Mouse (Mus musculus) heart, embryonic 12.5 days (tissue): ENCODE data around the gene Alox12b. TPM values are rescaled to one million over a fixed set of nuclear protein-coding genes. Genes with fewer than 3 reads are reported as not detected.
A peak's percentile ranks its signal among the peaks of the same experiment; 100 is the strongest.

Experiments used
- ATAC-seq: fragments of 200-750 bp; cut with Nextera tagmentation; 2 replicates; pipeline ENCODE4 v1.8.0; 2017; ENCODE audit warnings: moderate TSS enrichment, moderate library complexity; ENCODE audit not compliant: insufficient number of reproducible peaks, low FRiP score
- H3K27ac ChIP-seq: fragments of 300-500 bp; sonication (generic); 2 replicates; pipeline ENCODE4 v1.5.1; 2016; ENCODE audit warnings: mild to moderate bottlenecking, moderate library complexity; ENCODE audit not compliant: poor library complexity, severe bottlenecking
- H3K27me3 ChIP-seq: fragments of 300-500 bp; sonication (generic); replicated peaks from 2 replicates; pipeline ENCODE4 v1.6.1; 2016; ENCODE audit warnings: mild to moderate bottlenecking, moderate library complexity
- H3K36me3 ChIP-seq: fragments of 300-500 bp; sonication (generic); 2 replicates; pipeline ENCODE4 v1.6.1; 2016; ENCODE audit warnings: mild to moderate bottlenecking, moderate library complexity
- H3K4me1 ChIP-seq: fragments of 300-500 bp; sonication (generic); replicated peaks from 2 replicates; pipeline ENCODE4 v1.6.1; 2016; ENCODE audit warnings: mild to moderate bottlenecking
- H3K4me2 ChIP-seq: fragments of 300-500 bp; sonication (generic); 2 replicates; pipeline ENCODE4 v1.6.1; 2016; ENCODE audit warnings: mild to moderate bottlenecking, moderate library complexity
- H3K4me3 ChIP-seq: fragments of 300-500 bp; sonication (generic); 2 replicates; pipeline ENCODE4 v1.5.1; 2016; ENCODE audit warnings: mild to moderate bottlenecking
- H3K9ac ChIP-seq: fragments of 300-500 bp; sonication (generic); 2 replicates; pipeline ENCODE4 v1.6.1; 2016; ENCODE audit warnings: mild to moderate bottlenecking, moderate library complexity
- H3K9me3 ChIP-seq: fragments of 300-500 bp; sonication (generic); replicated peaks from 2 replicates; pipeline ENCODE4 v1.6.1; 2016; ENCODE audit warnings: mild to moderate bottlenecking, moderate library complexity
- WGBS: fragments of 180-500 bp; shearing (Covaris S2); methylation state at CpG from one replicate; pipeline ENCODE4 v1.1.7; 2016; 5-methylcytosine and 5-hydroxymethylcytosine counted together
- polyA plus RNA-seq: library from polyadenylated mRNA; unstranded; fragments of >200 nt; fragmentation: Nextera tagmentation; extraction: Ambion mirVana; gene quantifications from 2 replicates; pipeline ENCODE4 v1.2.1, GENCODE M21; 2016

The Alox12b gene
- polyA plus RNA-seq, 1 experiment from 2014 or later, result not detected

DNA sequence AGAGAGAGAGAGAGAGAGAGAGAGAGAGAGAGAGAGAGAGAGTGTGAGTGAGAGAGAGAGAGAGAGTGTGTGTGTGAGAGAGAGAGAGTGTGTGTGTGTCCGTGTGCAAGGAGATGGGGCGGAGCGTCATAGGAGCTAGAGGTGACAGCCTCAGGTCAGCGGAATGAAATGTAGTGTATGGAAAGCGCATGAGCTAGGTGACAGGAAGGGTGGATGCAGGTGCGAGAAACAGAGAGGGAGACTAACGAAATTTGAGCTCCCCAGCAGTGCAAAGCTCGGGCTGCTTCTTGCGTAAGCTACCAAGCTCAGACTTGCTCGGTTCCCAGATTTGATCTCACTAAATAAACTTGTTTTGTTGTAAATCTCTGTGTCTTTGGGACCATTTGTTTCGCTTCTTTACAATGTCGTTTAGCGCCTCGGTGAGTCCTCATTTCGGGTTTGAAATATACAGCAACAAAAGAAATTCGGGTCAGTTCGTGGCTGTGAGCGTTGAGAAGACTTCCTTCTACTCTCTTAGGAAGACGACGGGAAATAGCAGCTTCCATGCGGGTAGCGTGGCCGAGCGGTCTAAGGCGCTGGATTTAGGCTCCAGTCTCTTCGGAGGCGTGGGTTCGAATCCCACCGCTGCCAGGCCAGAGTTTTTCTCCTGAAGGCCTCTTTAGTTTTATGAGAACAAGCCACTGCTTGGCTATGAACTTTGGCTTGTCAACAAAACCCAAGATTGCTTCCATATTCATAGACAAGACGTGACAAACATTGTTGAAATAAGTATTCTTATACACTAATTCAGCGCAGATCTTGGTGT lies 32.9 kb upstream of the Alox12b start:
- Histone ChIP-seq H3K4me3 (peak overlapping the region; percentile 67), H3K4me1 (peaks cover 47% of the 10 kb centered on the region), H3K9me3 (no peaks in the 10 kb centered on the region), H3K36me3 (no peaks in the 10 kb centered on the region), H3K4me2 (peak overlapping the region; percentile 90), H3K27me3 (peaks cover 6% of the 10 kb centered on the region; the same call in 1 of the 2 replicates), H3K9ac (peak overlapping the region; percentile 63), H3K27ac (peak overlapping the region; percentile 88)
- ATAC-seq, result peak; percentile 59
- WGBS, result under 1% methylated on average over 31 of the region's 31 CpGs

- H3K27me3 ChIP-seq, result peaks cover 10% of the 10 kb centered on the region; the same call in 1 of the 2 replicates
- H3K4me2 ChIP-seq, result no peak overlapping the region
- WGBS, result 0% methylated on average over 3 of the region's 3 CpGs
- H3K36me3 ChIP-seq, result no peaks in the 10 kb centered on the region
- 0 out of 2 replicates have a peak, but pooled peaks have one; percentile 26 for ATAC-seq
- H3K9ac ChIP-seq, result no peak overlapping the region
- peaks cover 41% of the 10 kb centered on the region for H3K4me1 ChIP-seq
- H3K4me3 ChIP-seq, result peak overlapping the region; percentile 67; the same call in 1 of the 2 replicates
- no peak overlapping the region for H3K27ac ChIP-seq
- no peaks in the 10 kb centered on the region for H3K9me3 ChIP-seq
These were observed 32.3 kb upstream of the Alox12b start for GRCm38 (mm10) chr11:69124498-69124847.

DNA sequence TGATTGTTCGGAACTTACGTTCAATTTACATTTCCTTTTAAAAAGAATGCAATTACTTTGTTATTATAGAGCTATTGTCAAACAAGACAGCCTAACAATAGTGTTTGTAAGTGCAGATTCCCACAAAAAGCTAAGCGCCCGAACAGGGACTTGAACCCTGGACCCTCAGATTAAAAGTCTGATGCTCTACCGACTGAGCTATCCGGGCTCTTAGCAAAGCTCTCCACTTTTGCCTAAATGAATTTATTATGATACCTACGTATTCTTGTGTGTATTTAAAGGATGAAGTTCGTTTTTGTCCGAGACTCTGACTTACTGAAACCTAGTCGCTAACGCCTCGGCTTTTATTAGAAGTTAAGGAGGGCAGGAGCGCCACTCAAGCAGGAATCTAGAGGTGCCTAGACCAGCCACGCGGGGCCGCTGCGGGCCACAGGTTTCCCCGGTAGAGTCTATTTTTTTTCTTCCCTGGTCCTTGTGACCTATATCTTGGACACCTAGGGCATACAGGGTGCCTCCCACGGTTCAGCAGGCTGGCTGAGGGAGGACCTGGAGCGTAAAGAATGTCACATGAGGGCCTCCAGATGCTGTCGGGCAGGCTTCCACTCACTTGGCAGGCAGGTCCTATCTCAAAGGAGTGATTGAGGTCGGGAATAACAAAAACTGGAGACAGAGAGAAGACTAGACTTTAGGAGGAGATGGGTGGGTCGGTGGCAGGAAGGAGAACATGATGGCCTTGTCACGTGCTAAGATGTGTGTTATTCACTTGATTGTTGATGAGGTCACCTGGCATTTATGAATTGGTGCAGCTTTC lies 31.5 kb upstream of the Alox12b start:
- H3K4me2 ChIP-seq, result peak overlapping the region; percentile 92

DNA sequence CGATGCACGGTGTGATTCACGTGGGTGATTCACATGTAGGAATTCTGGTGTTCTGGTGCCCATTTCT lies 31.1 kb upstream of the Alox12b start, which contains the start of gene Aloxe3:
TSS of gene Aloxe3 (plus strand) at position 45 of the 67 bp plus-strand sequence.
- peaks cover 13% of the 10 kb centered on the region; the same call in 1 of the 2 replicates for H3K27me3 ChIP-seq
- peaks cover 29% of the 10 kb centered on the region for H3K4me1 ChIP-seq
- 7% methylated on average over 3 of the region's 3 CpGs for WGBS
- no peaks in the 10 kb centered on the region for H3K9me3 ChIP-seq
- H3K36me3 ChIP-seq, result no peaks in the 10 kb centered on the region
- peak within 1 kb of the TSS; percentile 63 for H3K4me3 ChIP-seq
- H3K27ac ChIP-seq, result peak within 1 kb of the TSS; percentile 71; the same call in 1 of the 2 replicates
- peak within 1 kb of the TSS; percentile 92 for H3K4me2 ChIP-seq
- ATAC-seq, result no peak
- H3K9ac ChIP-seq, result peak within 1 kb of the TSS; percentile 71

More for the DNA sequence above, 31.5 kb upstream of the Alox12b start:
- H3K27ac ChIP-seq, result peak overlapping the region; percentile 71; the same call in 1 of the 2 replicates
- H3K4me1 ChIP-seq, result peaks cover 34% of the 10 kb centered on the region
- under 1% methylated on average over 24 of the region's 24 CpGs for WGBS
- H3K4me3 ChIP-seq, result peak overlapping the region; percentile 63
- peaks cover 13% of the 10 kb centered on the region; the same call in 1 of the 2 replicates for H3K27me3 ChIP-seq
- H3K36me3 ChIP-seq, result no peaks in the 10 kb centered on the region
- peak; percentile 43; the same call in 1 of the 2 replicates for ATAC-seq
- H3K9ac ChIP-seq, result peak overlapping the region; percentile 71
- H3K9me3 ChIP-seq, result no peaks in the 10 kb centered on the region

DNA sequence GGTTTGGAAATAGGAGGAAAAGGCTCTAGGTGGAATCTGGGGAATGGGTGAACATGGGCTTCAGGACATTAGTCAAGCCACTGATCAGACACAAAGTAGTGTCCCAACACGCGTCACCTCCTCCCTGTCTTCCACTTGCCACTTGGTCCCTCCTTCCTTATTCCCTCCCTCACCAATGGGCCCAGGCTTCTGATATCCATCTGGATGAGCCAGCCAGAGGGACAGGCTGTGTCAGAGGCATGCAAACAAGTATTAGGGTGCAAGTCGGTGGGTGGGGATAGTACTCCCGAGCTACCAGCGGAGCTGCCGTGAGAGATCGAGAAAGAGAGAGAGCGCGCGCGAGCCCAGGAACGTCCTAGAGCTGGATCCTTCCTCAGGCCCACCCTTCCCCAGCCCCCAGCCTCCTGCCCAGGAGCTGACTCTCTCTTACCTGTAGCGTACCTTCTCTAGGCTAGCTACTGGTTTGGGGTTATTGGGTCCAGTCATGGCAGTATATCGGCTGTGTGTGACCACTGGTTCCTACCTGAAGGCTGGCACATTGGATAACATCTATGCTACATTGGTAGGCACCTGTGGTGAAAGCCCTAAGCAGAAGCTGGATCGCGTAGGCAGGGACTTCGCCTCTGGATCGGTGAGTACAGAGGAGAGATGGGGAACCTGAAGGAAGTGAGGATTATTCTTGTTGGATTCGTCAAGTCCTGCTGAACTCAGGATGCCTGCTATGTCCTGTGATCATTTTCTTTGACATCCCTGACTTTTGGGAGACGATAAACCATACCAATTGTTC lies 30.7 kb upstream of the Alox12b start:
- 16% methylated on average over 20 of the region's 20 CpGs for WGBS
- Histone ChIP-seq H3K4me2 (peak overlapping the region; percentile 92), H3K36me3 (no peaks in the 10 kb centered on the region), H3K27ac (no peak overlapping the region), H3K4me1 (peaks cover 25% of the 10 kb centered on the region), H3K27me3 (peaks cover 13% of the 10 kb centered on the region; the same call in 1 of the 2 replicates), H3K9me3 (no peaks in the 10 kb centered on the region), H3K4me3 (peak overlapping the region; percentile 63), H3K9ac (peak overlapping the region; percentile 71)
- no peak for ATAC-seq

DNA sequence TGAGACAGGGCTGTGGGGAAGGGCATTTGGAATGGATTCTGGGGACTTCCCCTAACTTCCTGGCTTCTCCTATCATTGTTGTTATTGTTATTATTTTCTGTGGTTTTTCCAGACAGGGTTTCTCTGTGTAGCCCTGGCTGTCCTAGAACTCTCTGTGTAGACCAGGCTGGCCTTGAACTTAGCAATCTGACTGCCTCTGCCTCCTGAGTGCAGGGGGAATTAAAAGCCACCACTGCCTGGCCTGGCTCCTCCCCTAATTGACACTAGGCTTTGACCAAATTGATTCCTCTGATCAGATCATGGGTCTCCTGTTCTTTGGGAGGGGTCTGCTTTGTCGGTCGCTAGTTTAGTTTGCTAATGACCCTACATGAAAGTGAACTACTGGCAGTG lies 30.1 kb upstream of the Alox12b start:
- no peak overlapping the region for H3K27ac ChIP-seq
- ATAC-seq, result no peak
- H3K36me3 ChIP-seq, result no peaks in the 10 kb centered on the region
- WGBS, result 52% methylated on average over 2 of the region's 2 CpGs
- H3K9me3 ChIP-seq, result no peaks in the 10 kb centered on the region
- 0 out of 2 replicates have a peak overlapping the region, but pooled peaks have one; percentile 71 for H3K9ac ChIP-seq
- peaks cover 13% of the 10 kb centered on the region; the same call in 1 of the 2 replicates for H3K27me3 ChIP-seq
- H3K4me2 ChIP-seq, result peak overlapping the region; percentile 92
- peaks cover 22% of the 10 kb centered on the region for H3K4me1 ChIP-seq
- peak overlapping the region; percentile 63; the same call in 1 of the 2 replicates for H3K4me3 ChIP-seq

- peaks cover 22% of the 10 kb centered on the region for H3K4me1 ChIP-seq
- H3K27me3 ChIP-seq, result peaks cover 29% of the 10 kb centered on the region
- no peak for ATAC-seq
- no peaks in the 10 kb centered on the region for H3K36me3 ChIP-seq
- H3K9ac ChIP-seq, result no peak overlapping the region
- no peaks in the 10 kb centered on the region for H3K9me3 ChIP-seq
- H3K27ac ChIP-seq, result no peak overlapping the region
- no peak overlapping the region for H3K4me2 ChIP-seq
- no peak overlapping the region for H3K4me3 ChIP-seq
- WGBS, result 51% methylated on average over 8 of the region's 8 CpGs
These were observed 28.2 kb upstream of the Alox12b start for GRCm38 (mm10) chr11:69128426-69129122.

- Histone ChIP-seq H3K27me3 (peaks cover 33% of the 10 kb centered on the region), H3K4me2 (peak overlapping the region; percentile 85), H3K4me1 (peaks cover 12% of the 10 kb centered on the region), H3K36me3 (no peaks in the 10 kb centered on the region), H3K4me3 (peak overlapping the region; percentile 49), H3K27ac (no peak overlapping the region), H3K9me3 (no peaks in the 10 kb centered on the region), H3K9ac (no peak overlapping the region)
- no peak for ATAC-seq
- 22% methylated on average over 5 of the region's 5 CpGs for WGBS
These were observed 23.2 kb upstream of the Alox12b start for GRCm38 (mm10) chr11:69133566-69133922.

DNA sequence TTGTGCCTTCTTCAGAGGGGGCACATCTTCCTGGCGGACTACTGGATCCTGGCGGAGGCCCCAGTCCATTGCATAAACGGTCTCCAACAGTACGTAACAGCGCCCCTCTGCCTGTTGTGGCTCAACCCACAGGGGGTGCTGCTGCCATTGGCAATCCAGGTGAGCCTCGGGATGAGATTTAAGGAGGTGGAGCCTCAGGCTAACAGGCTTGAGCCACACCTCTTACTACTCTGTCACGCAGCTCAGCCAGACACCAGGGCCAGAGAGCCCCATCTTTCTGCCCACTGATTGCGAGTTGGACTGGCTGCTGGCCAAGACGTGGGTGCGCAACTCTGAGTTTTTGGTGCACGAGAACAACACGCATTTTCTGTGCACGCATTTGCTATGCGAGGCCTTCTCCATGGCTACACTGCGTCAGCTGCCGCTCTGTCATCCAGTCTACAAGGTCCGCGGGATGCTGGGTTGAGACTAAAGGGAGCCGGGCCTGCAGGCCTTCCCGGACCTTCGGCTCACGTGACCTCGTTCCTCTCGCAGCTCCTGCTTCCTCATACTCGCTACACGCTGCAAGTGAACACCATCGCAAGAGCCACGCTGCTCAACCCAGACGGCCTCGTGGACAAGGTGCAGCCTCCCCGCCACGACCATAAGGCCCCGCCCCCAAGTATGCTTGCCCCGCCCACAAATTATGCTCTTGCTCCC lies 22.7 kb upstream of the Alox12b start:
- Histone ChIP-seq H3K9me3 (no peaks in the 10 kb centered on the region), H3K36me3 (no peaks in the 10 kb centered on the region), H3K4me2 (peak overlapping the region; percentile 85), H3K9ac (peak overlapping the region; percentile 63), H3K4me3 (peak overlapping the region; percentile 49), H3K27me3 (peaks cover 35% of the 10 kb centered on the region), H3K4me1 (peaks cover 12% of the 10 kb centered on the region), H3K27ac (no peak overlapping the region)
- 2% methylated on average over 34 of the region's 34 CpGs for WGBS
- peak; percentile 66 for ATAC-seq

DNA sequence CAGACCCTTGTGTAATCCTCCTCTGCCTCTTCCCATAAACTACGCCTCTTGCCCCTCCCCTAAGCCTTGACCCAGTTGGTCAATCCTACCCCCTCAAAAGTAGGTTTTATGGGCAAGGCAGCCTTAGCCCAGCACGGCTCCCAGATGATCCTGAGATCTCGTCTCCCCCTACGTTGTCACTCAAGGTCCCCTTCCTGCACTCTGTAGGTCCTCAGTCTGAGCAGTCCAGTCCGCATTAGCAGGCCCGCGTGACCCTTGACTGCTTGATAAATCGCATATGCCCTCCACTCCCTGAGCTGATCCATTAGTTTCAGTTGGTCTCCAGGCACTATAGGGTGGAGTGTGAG lies 22.2 kb upstream of the Alox12b start:
- no peaks in the 10 kb centered on the region for H3K36me3 ChIP-seq

More for the DNA sequence above, 22.2 kb upstream of the Alox12b start:
- H3K27ac ChIP-seq, result no peak overlapping the region
- H3K4me2 ChIP-seq, result peak overlapping the region; percentile 85
- H3K9me3 ChIP-seq, result no peaks in the 10 kb centered on the region
- 23% methylated on average over 8 of the region's 8 CpGs for WGBS
- peak overlapping the region; percentile 63; the same call in 1 of the 2 replicates for H3K9ac ChIP-seq
- peaks cover 33% of the 10 kb centered on the region for H3K27me3 ChIP-seq
- peak; percentile 27; the same call in 1 of the 2 replicates for ATAC-seq
- peaks cover 12% of the 10 kb centered on the region for H3K4me1 ChIP-seq
- H3K4me3 ChIP-seq, result peak overlapping the region; percentile 49
